Mouse (Mus musculus): ENCODE data around the gene Psmb9. TPM values are rescaled to one million over a fixed set of nuclear protein-coding genes. Genes with fewer than 3 reads are reported as not detected.

Psmb9 gene
- 88.5 to 134 TPM (median 102 TPM) in 4 replicates for total RNA-seq (2023; ENCODE audit: inconsistent age)

GRCm38 (mm10) chr17:34187261-34187916 is at the start of gene Psmb9, which contains the start of gene Tap1:
TSS of gene Psmb9 (minus strand) at chr17:34187764.
TSS of gene Tap1 (plus strand) at chr17:34187553.

GRCm38 (mm10) chr17:34203444-34203843 is 15.9 kb upstream of the Psmb9 start, which contains the start of gene Tap2:
TSS of gene Tap2 (plus strand) at chr17:34203527.

DNA sequence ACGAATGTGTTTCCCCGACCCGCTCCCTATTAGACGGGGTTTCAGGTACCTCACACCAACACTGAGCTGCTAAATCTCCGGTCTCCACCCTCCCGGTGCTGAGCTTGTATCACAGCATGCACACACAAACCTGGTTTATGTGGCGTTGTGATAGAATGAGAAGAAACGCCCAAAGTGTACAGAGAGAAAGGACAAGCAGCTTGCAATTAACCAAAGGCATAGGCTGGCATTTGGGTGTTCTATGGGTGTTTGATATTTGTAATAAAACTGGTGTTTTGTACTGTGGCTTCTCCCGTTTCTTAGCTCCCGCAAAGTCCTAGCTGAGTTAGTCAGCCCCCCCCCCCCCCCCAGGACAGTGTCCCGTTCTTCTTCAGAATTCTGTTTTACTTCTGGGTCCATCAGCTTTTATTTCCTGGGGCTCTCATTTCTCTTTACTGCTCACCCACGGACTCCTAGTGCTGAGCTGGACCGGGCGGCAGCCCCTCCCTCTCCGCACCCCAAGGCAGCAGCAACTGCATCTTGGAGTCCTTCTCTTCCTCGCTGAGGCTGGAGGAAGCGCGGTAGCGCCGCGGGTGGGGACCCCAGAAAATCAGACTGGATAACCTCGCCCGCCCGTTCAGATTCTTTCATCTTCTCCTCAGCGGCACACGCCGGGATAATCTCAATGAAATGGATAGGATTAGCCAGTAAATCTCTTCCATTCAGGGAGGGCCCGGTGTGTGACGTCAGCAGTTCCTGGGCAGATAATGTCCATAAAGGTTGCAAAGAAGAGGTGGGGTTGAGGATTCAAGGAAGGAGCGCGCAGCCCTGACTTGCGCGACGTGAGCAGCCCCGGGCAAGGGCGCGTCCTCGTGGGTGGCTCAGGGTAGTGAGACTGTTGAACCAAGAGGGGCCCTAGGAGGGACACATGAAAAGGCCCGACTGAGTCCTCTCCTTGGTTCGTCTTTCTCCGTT is 9.7 kb upstream of the Psmb9 start, which contains the start of gene Psmb8:
Gene Psmb8, plus strand, starts transcription at position 781 of the 954 bp plus-strand sequence.

DNA sequence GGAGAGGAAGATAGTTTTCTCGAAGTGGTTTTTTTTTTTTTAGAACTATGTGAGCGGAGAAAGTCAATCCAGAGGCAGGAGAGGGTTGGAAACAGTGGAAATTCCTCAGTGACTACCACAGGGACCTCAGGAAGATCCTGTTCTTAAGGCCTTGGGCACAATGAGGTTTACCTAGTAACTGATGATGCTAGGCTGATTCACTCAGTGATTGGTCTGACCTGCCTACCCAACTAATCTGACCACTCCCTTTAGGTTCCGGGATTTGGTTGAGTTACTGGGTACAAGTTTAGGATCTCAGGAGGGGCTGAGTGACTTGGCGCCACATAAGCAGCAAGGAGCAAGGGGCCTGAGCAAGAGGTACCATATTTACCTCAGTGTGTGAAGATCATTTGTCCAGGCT is 34.6 kb downstream of the Psmb9 start, which contains the start of gene H2-DMb1:
Gene H2-DMb1, plus strand, starts transcription at position 150 of the 400 bp plus-strand sequence.

GRCm38 (mm10) chr17:34143033-34143432 is 44.5 kb downstream of the Psmb9 start, which contains the start of gene H2-DMb2:
TSS of gene H2-DMb2 (plus strand) at chr17:34143307.

Other genes starting within 250 kb of the Psmb9 start
- 48.8 to 71.2 TPM (median 65.7 TPM) in 4 replicates for gene Pfdn6, start 247.4 kb downstream of the Psmb9 start, total RNA-seq (2023; ENCODE audit: inconsistent age)
- gene Wdr46, start 247.1 kb downstream of the Psmb9 start, total RNA-seq (2023; ENCODE audit: inconsistent age), result 37.2 to 41.1 TPM (median 38.8 TPM) in 4 replicates
- gene B3galt4, start 236.3 kb downstream of the Psmb9 start, total RNA-seq (2023; ENCODE audit: inconsistent age), result 4.6 to 6.3 TPM (median 6.0 TPM) in 4 replicates
- gene Vps52, start 232.0 kb downstream of the Psmb9 start, total RNA-seq (2023; ENCODE audit: inconsistent age), result 84.3 to 90.2 TPM (median 84.9 TPM) in 4 replicates
- gene Rps18, start 231.8 kb downstream of the Psmb9 start, total RNA-seq (2023; ENCODE audit: inconsistent age), result 1,477 to 1,581 TPM (median 1,522 TPM) in 4 replicates
- 2,828 to 3,180 TPM (median 3,118 TPM) in 4 replicates for gene H2-K1, start 187.4 kb downstream of the Psmb9 start, total RNA-seq (2023; ENCODE audit: inconsistent age)
- gene Ring1, start 163.1 kb downstream of the Psmb9 start, total RNA-seq (2023; ENCODE audit: inconsistent age), result 37.0 to 44.6 TPM (median 37.7 TPM) in 4 replicates
- gene H2-Ke6, start 159.7 kb downstream of the Psmb9 start, total RNA-seq (2023; ENCODE audit: inconsistent age), result 116 to 159 TPM (median 139 TPM) in 4 replicates
- gene Slc39a7, start 156.1 kb downstream of the Psmb9 start, total RNA-seq (2023; ENCODE audit: inconsistent age), result 76.7 to 88.4 TPM (median 86.4 TPM) in 4 replicates
- gene Rxrb, start 156.0 kb downstream of the Psmb9 start, total RNA-seq (2023; ENCODE audit: inconsistent age), result 108 to 117 TPM (median 111 TPM) in 4 replicates
- 5.6 to 8.4 TPM (median 6.7 TPM) in 4 replicates for gene Col11a2, start 148.3 kb downstream of the Psmb9 start, total RNA-seq (2023; ENCODE audit: inconsistent age)
- gene H2-Oa, start 95.4 kb downstream of the Psmb9 start, total RNA-seq (2023; ENCODE audit: inconsistent age), result 197 to 229 TPM (median 217 TPM) in 4 replicates
- 618 to 656 TPM (median 649 TPM) in 4 replicates for gene H2-DMa, start 68.2 kb downstream of the Psmb9 start, total RNA-seq (2023; ENCODE audit: inconsistent age)
- gene Brd2, start 65.1 kb downstream of the Psmb9 start, total RNA-seq (2023; ENCODE audit: inconsistent age), result 428 to 472 TPM (median 457 TPM) in 4 replicates
- gene H2-DMb2, start 44.5 kb downstream of the Psmb9 start, total RNA-seq (2023; ENCODE audit: inconsistent age), result 1,549 to 1,567 TPM (median 1,559 TPM) in 4 replicates
- gene H2-DMb1, start 34.7 kb downstream of the Psmb9 start, total RNA-seq (2023; ENCODE audit: inconsistent age), result 652 to 777 TPM (median 691 TPM) in 4 replicates
- gene Tap1, start 211 bp downstream of the Psmb9 start, total RNA-seq (2023; ENCODE audit: inconsistent age), result 129 to 155 TPM (median 147 TPM) in 4 replicates
- gene Psmb8, start 10.0 kb upstream of the Psmb9 start, total RNA-seq (2023; ENCODE audit: inconsistent age), result 204 to 264 TPM (median 236 TPM) in 4 replicates
- 121 to 132 TPM (median 126 TPM) in 4 replicates for gene Tap2, start 15.8 kb upstream of the Psmb9 start, total RNA-seq (2023; ENCODE audit: inconsistent age)
- 966 to 1,062 TPM (median 1,033 TPM) in 4 replicates for gene H2-Ob, start 51.1 kb upstream of the Psmb9 start, total RNA-seq (2023; ENCODE audit: inconsistent age)
- gene H2-Ab1, start 69.9 kb upstream of the Psmb9 start, total RNA-seq (2023; ENCODE audit: inconsistent age), result 5,415 to 5,641 TPM (median 5,533 TPM) in 4 replicates
- 4,630 to 4,972 TPM (median 4,848 TPM) in 4 replicates for gene H2-Aa, start 100.1 kb upstream of the Psmb9 start, total RNA-seq (2023; ENCODE audit: inconsistent age)
- 3,438 to 3,919 TPM (median 3,626 TPM) in 4 replicates for gene H2-Eb1, start 118.1 kb upstream of the Psmb9 start, total RNA-seq (2023; ENCODE audit: inconsistent age)
- 36.5 to 41.0 TPM (median 37.9 TPM) in 4 replicates for gene H2-Eb2, start 137.9 kb upstream of the Psmb9 start, total RNA-seq (2023; ENCODE audit: inconsistent age)
- gene Btnl2, start 167.1 kb upstream of the Psmb9 start, total RNA-seq (2023; ENCODE audit: inconsistent age), result 8.2 to 10.9 TPM (median 10.3 TPM) in 4 replicates
- gene Btnl1, start 189.4 kb upstream of the Psmb9 start, total RNA-seq (2023; ENCODE audit: inconsistent age), result 2.5 to 3.5 TPM (median 3.1 TPM) in 4 replicates
- 6.3 to 23.1 TPM (median 16.8 TPM) in 4 replicates for gene BC051142, start 211.1 kb upstream of the Psmb9 start, total RNA-seq (2023; ENCODE audit: inconsistent age)

Data from B cell, adult (primary cell).